Mouse (Mus musculus): ENCODE results near the gene Cacnb4. TPM values are rescaled to one million over a fixed set of nuclear protein-coding genes. Genes with fewer than 3 reads are reported as not detected.

The Cacnb4 gene
- total RNA-seq, 2 experiments from 2014 or later, result not detected

GRCm38 (mm10) chr2:52605321-52605720, 71.3 kb downstream of the Cacnb4 start:
- ATAC-seq (replicated peaks; ENCODE audit: poor library complexity), result peak; percentile 59

- ATAC-seq (replicated peaks; ENCODE audit: poor library complexity), result no peak
Observed at GRCm38 (mm10) chr2:52604651-52605020, 72.0 kb downstream of the Cacnb4 start.

- no peak for ATAC-seq (replicated peaks; ENCODE audit: poor library complexity)
Observed at GRCm38 (mm10) chr2:52603935-52604650, 72.5 kb downstream of the Cacnb4 start.

- ATAC-seq (replicated peaks; ENCODE audit: poor library complexity), result peak; percentile 74
Observed at GRCm38 (mm10) chr2:52603421-52603820, 73.2 kb downstream of the Cacnb4 start.

GRCm38 (mm10) chr2:52602921-52603320, 73.7 kb downstream of the Cacnb4 start:
- no peak for ATAC-seq (replicated peaks; ENCODE audit: poor library complexity)

GRCm38 (mm10) chr2:52602228-52602627, 74.4 kb downstream of the Cacnb4 start:
- peak; percentile 86 for ATAC-seq (replicated peaks; ENCODE audit: poor library complexity)

GRCm38 (mm10) chr2:52597511-52597910, 79.1 kb downstream of the Cacnb4 start:
- ATAC-seq (replicated peaks; ENCODE audit: poor library complexity), result no peak

- no peak for ATAC-seq (replicated peaks; ENCODE audit: poor library complexity)
Observed at GRCm38 (mm10) chr2:52593814-52594213, 82.8 kb downstream of the Cacnb4 start.

GRCm38 (mm10) chr2:52593260-52593659, 83.4 kb downstream of the Cacnb4 start:
- no peak for ATAC-seq (replicated peaks; ENCODE audit: poor library complexity)

GRCm38 (mm10) chr2:52590970-52591347, 85.7 kb downstream of the Cacnb4 start:
- ATAC-seq (replicated peaks; ENCODE audit: poor library complexity), result peak; percentile 81

- no peak for ATAC-seq (replicated peaks; ENCODE audit: poor library complexity)
Observed at GRCm38 (mm10) chr2:52590340-52590969, 86.2 kb downstream of the Cacnb4 start.

GRCm38 (mm10) chr2:52589514-52589913, 87.1 kb downstream of the Cacnb4 start:
- peak; percentile 65 for ATAC-seq (replicated peaks; ENCODE audit: poor library complexity)

GRCm38 (mm10) chr2:52585384-52585783, 91.2 kb downstream of the Cacnb4 start:
- peak; percentile 37; the same call in 1 of the 2 replicates for ATAC-seq (replicated peaks; ENCODE audit: poor library complexity)

- no peak for ATAC-seq (replicated peaks; ENCODE audit: poor library complexity)
Observed at GRCm38 (mm10) chr2:52581132-52581781, 95.4 kb downstream of the Cacnb4 start.

GRCm38 (mm10) chr2:52580697-52581096, 95.9 kb downstream of the Cacnb4 start:
- no peak for ATAC-seq (replicated peaks; ENCODE audit: poor library complexity)

GRCm38 (mm10) chr2:52578846-52579245, 97.8 kb downstream of the Cacnb4 start:
- no peak for ATAC-seq (replicated peaks; ENCODE audit: poor library complexity)

GRCm38 (mm10) chr2:52577700-52578099, 98.9 kb downstream of the Cacnb4 start:
- ATAC-seq (replicated peaks; ENCODE audit: poor library complexity), result no peak; the same call in 1 of the 2 replicates

GRCm38 (mm10) chr2:52576546-52576945, 100.1 kb downstream of the Cacnb4 start:
- no peak for ATAC-seq (replicated peaks; ENCODE audit: poor library complexity)

- no peak for ATAC-seq (replicated peaks; ENCODE audit: poor library complexity)
Observed at GRCm38 (mm10) chr2:52575637-52576175, 100.9 kb downstream of the Cacnb4 start.

GRCm38 (mm10) chr2:52574929-52575328, 101.7 kb downstream of the Cacnb4 start:
- ATAC-seq (replicated peaks; ENCODE audit: poor library complexity), result no peak

GRCm38 (mm10) chr2:52572221-52572620, 104.4 kb downstream of the Cacnb4 start:
- no peak for ATAC-seq (replicated peaks; ENCODE audit: poor library complexity)

Data from megakaryocyte progenitor cell, adult 5-6 weeks (primary cell).